Mouse (Mus musculus): ENCODE measurements at regions not wholly inside any gene's neighbourhood (a gene's known extent, or its start where the extent isn't known, plus 50 kb on each side); places are given as distances from the start of the nearest gene placed in this dataset.

- H3K4me3 ChIP-seq, result no peak overlapping the region
- H3K4me1 ChIP-seq, result no peaks in the 10 kb centered on the region
- 54% methylated on average over 3 of the region's 3 CpGs for WGBS
- H3K27ac ChIP-seq (replicated peaks), result no peak overlapping the region
- H3K4me2 ChIP-seq (replicated peaks), result no peak overlapping the region
- H3K9me3 ChIP-seq, result no peaks in the 10 kb centered on the region
- H3K36me3 ChIP-seq, result no peaks in the 10 kb centered on the region
- H3K9ac ChIP-seq (replicated peaks), result no peak overlapping the region
- H3K27me3 ChIP-seq, result no peaks in the 10 kb centered on the region
- no peak for ATAC-seq (replicated peaks)
Observed at GRCm38 (mm10) chr11:112902618-112903017, 120.6 kb downstream of the Sox9 start.

GRCm38 (mm10) chr11:112910309-112910708 is 128.3 kb downstream of the Sox9 start:
- Histone ChIP-seq H3K9ac (replicated peaks) (no peak overlapping the region), H3K9me3 (no peaks in the 10 kb centered on the region)
- no peak for ATAC-seq (replicated peaks)

GRCm38 (mm10) chr11:112912875-112913274 is 130.9 kb downstream of the Sox9 start:
- H3K27ac ChIP-seq (replicated peaks), result no peak overlapping the region
- no peak overlapping the region for H3K4me2 ChIP-seq (replicated peaks)
- ATAC-seq (replicated peaks), result no peak
- WGBS, result 78% methylated on average over 3 of the region's 3 CpGs
- H3K4me3 ChIP-seq, result no peak overlapping the region
- no peaks in the 10 kb centered on the region for H3K4me1 ChIP-seq
- H3K9me3 ChIP-seq, result no peaks in the 10 kb centered on the region
- no peaks in the 10 kb centered on the region for H3K36me3 ChIP-seq
- no peak overlapping the region for H3K9ac ChIP-seq (replicated peaks)
- H3K27me3 ChIP-seq, result no peaks in the 10 kb centered on the region

More at GRCm38 (mm10) chr11:112910309-112910708, 128.3 kb downstream of the Sox9 start:
- no peak overlapping the region for H3K4me3 ChIP-seq
- no peaks in the 10 kb centered on the region for H3K4me1 ChIP-seq
- no peak overlapping the region for H3K4me2 ChIP-seq (replicated peaks)
- no peak overlapping the region for H3K27ac ChIP-seq (replicated peaks)
- no peaks in the 10 kb centered on the region for H3K27me3 ChIP-seq
- WGBS, result 88% methylated on average over 5 of the region's 5 CpGs
- no peaks in the 10 kb centered on the region for H3K36me3 ChIP-seq

- Histone ChIP-seq H3K9me3 (no peaks in the 10 kb centered on the region), H3K27ac (replicated peaks) (no peak overlapping the region), H3K4me2 (replicated peaks) (no peak overlapping the region), H3K9ac (replicated peaks) (no peak overlapping the region), H3K4me1 (no peaks in the 10 kb centered on the region), H3K27me3 (no peaks in the 10 kb centered on the region), H3K36me3 (no peaks in the 10 kb centered on the region), H3K4me3 (no peak overlapping the region)
- 87% methylated on average over 1 of the region's 1 CpGs for whole genome bisulfite sequencing
- ATAC-seq (replicated peaks), result no peak
Observed at GRCm38 (mm10) chr11:112916923-112917322, 134.9 kb downstream of the Sox9 start.

GRCm38 (mm10) chr11:112920131-112920530 is 138.1 kb downstream of the Sox9 start:
- no peak overlapping the region for H3K4me3 ChIP-seq
- ATAC-seq (replicated peaks), result no peak
- no peak overlapping the region for H3K27ac ChIP-seq (replicated peaks)
- WGBS, result 80% methylated on average over 4 of the region's 4 CpGs
- H3K4me1 ChIP-seq, result peaks cover 7% of the 10 kb centered on the region
- no peak overlapping the region for H3K4me2 ChIP-seq (replicated peaks)
- H3K27me3 ChIP-seq, result no peaks in the 10 kb centered on the region
- H3K9ac ChIP-seq (replicated peaks), result no peak overlapping the region
- no peaks in the 10 kb centered on the region for H3K36me3 ChIP-seq
- H3K9me3 ChIP-seq, result no peaks in the 10 kb centered on the region

GRCm38 (mm10) chr11:112924577-112924976 is 142.6 kb downstream of the Sox9 start:
- Histone ChIP-seq H3K4me1 (peaks cover 21% of the 10 kb centered on the region), H3K9ac (replicated peaks) (no peak overlapping the region), H3K4me2 (replicated peaks) (no peak overlapping the region), H3K27me3 (no peaks in the 10 kb centered on the region), H3K27ac (replicated peaks) (no peak overlapping the region), H3K36me3 (no peaks in the 10 kb centered on the region), H3K4me3 (no peak overlapping the region), H3K9me3 (no peaks in the 10 kb centered on the region)
- ATAC-seq (replicated peaks), result no peak
- 64% methylated on average over 1 of the region's 1 CpGs for WGBS

GRCm38 (mm10) chr11:112925140-112925539 is 143.1 kb downstream of the Sox9 start:
- ATAC-seq (replicated peaks), result peak; percentile 72; the same call in 1 of the 2 replicates
- H3K27me3 ChIP-seq, result no peaks in the 10 kb centered on the region
- H3K9me3 ChIP-seq, result no peaks in the 10 kb centered on the region
- H3K4me1 ChIP-seq, result peaks cover 21% of the 10 kb centered on the region
- no peaks in the 10 kb centered on the region for H3K36me3 ChIP-seq
- H3K4me3 ChIP-seq, result no peak overlapping the region
- no peak overlapping the region for H3K27ac ChIP-seq (replicated peaks)
- WGBS, result 30% methylated on average over 6 of the region's 6 CpGs
- H3K4me2 ChIP-seq (replicated peaks), result no peak overlapping the region
- no peak overlapping the region for H3K9ac ChIP-seq (replicated peaks)

GRCm38 (mm10) chr11:112926330-112927025 is 144.5 kb downstream of the Sox9 start:
- Histone ChIP-seq H3K9ac (replicated peaks) (no peak overlapping the region), H3K4me1 (peaks cover 21% of the 10 kb centered on the region), H3K36me3 (no peaks in the 10 kb centered on the region), H3K9me3 (no peaks in the 10 kb centered on the region), H3K27ac (replicated peaks) (peak overlapping the region; percentile 28), H3K4me2 (replicated peaks) (no peak overlapping the region), H3K4me3 (no peak overlapping the region), H3K27me3 (no peaks in the 10 kb centered on the region)
- no peak for ATAC-seq (replicated peaks)
- 61% methylated on average over 19 of the region's 19 CpGs for WGBS

- no peak for ATAC-seq (replicated peaks)
- WGBS, result 83% methylated on average over 10 of the region's 10 CpGs
- no peak overlapping the region for H3K9ac ChIP-seq (replicated peaks)
- no peaks in the 10 kb centered on the region for H3K9me3 ChIP-seq
- H3K4me2 ChIP-seq (replicated peaks), result no peak overlapping the region
- H3K27ac ChIP-seq (replicated peaks), result no peak overlapping the region
- H3K4me3 ChIP-seq, result no peak overlapping the region
- H3K36me3 ChIP-seq, result no peaks in the 10 kb centered on the region
- no peaks in the 10 kb centered on the region for H3K27me3 ChIP-seq
- H3K4me1 ChIP-seq, result peaks cover 12% of the 10 kb centered on the region
Observed at GRCm38 (mm10) chr11:112930186-112930808, 148.3 kb downstream of the Sox9 start.

- Histone ChIP-seq H3K27ac (replicated peaks) (no peak overlapping the region), H3K4me1 (no peaks in the 10 kb centered on the region), H3K9me3 (no peaks in the 10 kb centered on the region), H3K4me2 (replicated peaks) (no peak overlapping the region), H3K27me3 (no peaks in the 10 kb centered on the region), H3K9ac (replicated peaks) (no peak overlapping the region), H3K36me3 (no peaks in the 10 kb centered on the region), H3K4me3 (no peak overlapping the region)
- 92% methylated on average over 10 of the region's 10 CpGs for WGBS
- ATAC-seq (replicated peaks), result no peak
Observed at GRCm38 (mm10) chr11:112938035-112938434, 156.0 kb downstream of the Sox9 start.

GRCm38 (mm10) chr11:112951421-112951820 is 169.4 kb downstream of the Sox9 start:
- no peaks in the 10 kb centered on the region for H3K27me3 ChIP-seq
- no peak for ATAC-seq (replicated peaks)
- peaks cover 15% of the 10 kb centered on the region for H3K4me1 ChIP-seq
- H3K36me3 ChIP-seq, result no peaks in the 10 kb centered on the region
- WGBS, result 42% methylated on average over 4 of the region's 4 CpGs
- H3K9ac ChIP-seq (replicated peaks), result no peak overlapping the region
- no peak overlapping the region for H3K4me2 ChIP-seq (replicated peaks)
- no peak overlapping the region for H3K27ac ChIP-seq (replicated peaks)
- no peak overlapping the region for H3K4me3 ChIP-seq
- no peaks in the 10 kb centered on the region for H3K9me3 ChIP-seq

- H3K27ac ChIP-seq (replicated peaks), result no peak overlapping the region
- H3K4me1 ChIP-seq, result peaks cover 15% of the 10 kb centered on the region
- no peaks in the 10 kb centered on the region for H3K27me3 ChIP-seq
- ATAC-seq (replicated peaks), result no peak
- H3K9ac ChIP-seq (replicated peaks), result no peak overlapping the region
- H3K4me3 ChIP-seq, result no peak overlapping the region
- H3K4me2 ChIP-seq (replicated peaks), result no peak overlapping the region
- no peaks in the 10 kb centered on the region for H3K36me3 ChIP-seq
- H3K9me3 ChIP-seq, result no peaks in the 10 kb centered on the region
- WGBS, result 34% methylated on average over 10 of the region's 10 CpGs
Observed at GRCm38 (mm10) chr11:112952356-112952755, 170.3 kb downstream of the Sox9 start.

GRCm38 (mm10) chr11:112953491-112953890 is 171.5 kb downstream of the Sox9 start:
- H3K27me3 ChIP-seq, result no peaks in the 10 kb centered on the region
- H3K27ac ChIP-seq (replicated peaks), result no peak overlapping the region
- H3K9ac ChIP-seq (replicated peaks), result no peak overlapping the region
- H3K4me1 ChIP-seq, result peaks cover 15% of the 10 kb centered on the region
- ATAC-seq (replicated peaks), result no peak
- no peaks in the 10 kb centered on the region for H3K9me3 ChIP-seq
- no peaks in the 10 kb centered on the region for H3K36me3 ChIP-seq
- no peak overlapping the region for H3K4me2 ChIP-seq (replicated peaks)
- WGBS, result 42% methylated on average over 4 of the region's 4 CpGs
- H3K4me3 ChIP-seq, result no peak overlapping the region

Measured in forebrain, embryonic 15.5 days (tissue).